Mouse (Mus musculus) forebrain, postnatal 0 days (tissue): ENCODE data around the gene BC030499. TPM values are rescaled to one million over a fixed set of nuclear protein-coding genes. Genes with fewer than 3 reads are reported as not detected.

Source experiments
- ATAC-seq: fragments of 200-750 bp; cut with Nextera tagmentation; 2 replicates; pipeline ENCODE4 v1.8.0; 2017; ENCODE audit warnings: mild to moderate bottlenecking, moderate library complexity
- DNase-seq: peaks from one replicate; pipeline ENCODE4 v3.0.0-alpha.2; 2015
- H3K27ac ChIP-seq: fragments of 300-500 bp; sonication (generic); 2 replicates; pipeline ENCODE4 v1.5.1; 2014; ENCODE audit warnings: low read depth, mild to moderate bottlenecking, antibody characterized with exemption, low read length, moderate library complexity, mixed read lengths
- H3K27me3 ChIP-seq: fragments of 300-500 bp; sonication (generic); 2 replicates; pipeline ENCODE4 v1.6.1; 2014; ENCODE audit warnings: mild to moderate bottlenecking, low read length, mixed read lengths; ENCODE audit not compliant: insufficient read depth
- H3K36me3 ChIP-seq: fragments of 300-500 bp; sonication (generic); 2 replicates; pipeline ENCODE4 v1.6.1; 2014; ENCODE audit warnings: mild to moderate bottlenecking, moderate library complexity; ENCODE audit not compliant: insufficient read depth
- H3K4me1 ChIP-seq: fragments of 300-500 bp; sonication (generic); 2 replicates; pipeline ENCODE4 v1.6.1; 2014; ENCODE audit warnings: antibody characterized with exemption; ENCODE audit not compliant: insufficient read depth
- H3K4me2 ChIP-seq: fragments of 300-500 bp; sonication (generic); 2 replicates; pipeline ENCODE4 v1.6.1; 2014; ENCODE audit warnings: low read depth, mild to moderate bottlenecking, moderate library complexity
- H3K4me3 ChIP-seq: fragments of 300-500 bp; sonication (generic); 2 replicates; pipeline ENCODE4 v1.5.1; 2014; ENCODE audit warnings: low read depth, low read length, mixed read lengths
- H3K9ac ChIP-seq: fragments of 300-500 bp; sonication (generic); 2 replicates; pipeline ENCODE4 v1.6.1; 2014; ENCODE audit warnings: mild to moderate bottlenecking
- H3K9me3 ChIP-seq: fragments of 300-500 bp; sonication (generic); 2 replicates; pipeline ENCODE4 v1.6.1; 2016; ENCODE audit warnings: low read length
- CTCF ChIP-seq: sonication (generic); IDR thresholded peaks from 2 replicates; pipeline ENCODE4 v1.5.1; 2016; ENCODE audit warnings: antibody characterized with exemption, control low read depth, low read depth
- WGBS: fragments of 180-500 bp; shearing (Covaris S2); extraction: QIAGEN DNeasy Blood & Tissue Kit; methylation state at CpG from one replicate; pipeline ENCODE4 v1.1.7; 2014; 5-methylcytosine and 5-hydroxymethylcytosine counted together
- polyA plus RNA-seq: library from polyadenylated mRNA; unstranded; fragments of >200 nt; fragmentation: Nextera tagmentation; extraction: Ambion mirVana; gene quantifications from 2 replicates; pipeline ENCODE4 v1.2.1, GENCODE M21; 2015
- total RNA-seq: library from RNA; depleted of rRNA; stranded (reverse); fragments of >200 nt; gene quantifications from 2 replicates; pipeline ENCODE4 v1.2.3, GENCODE M21; 2014; rRNA removed

The BC030499 gene
- total and polyA plus RNA-seq, 2 experiments from 2014 or later = 0.38 TPM; not detected in 1

DNA sequence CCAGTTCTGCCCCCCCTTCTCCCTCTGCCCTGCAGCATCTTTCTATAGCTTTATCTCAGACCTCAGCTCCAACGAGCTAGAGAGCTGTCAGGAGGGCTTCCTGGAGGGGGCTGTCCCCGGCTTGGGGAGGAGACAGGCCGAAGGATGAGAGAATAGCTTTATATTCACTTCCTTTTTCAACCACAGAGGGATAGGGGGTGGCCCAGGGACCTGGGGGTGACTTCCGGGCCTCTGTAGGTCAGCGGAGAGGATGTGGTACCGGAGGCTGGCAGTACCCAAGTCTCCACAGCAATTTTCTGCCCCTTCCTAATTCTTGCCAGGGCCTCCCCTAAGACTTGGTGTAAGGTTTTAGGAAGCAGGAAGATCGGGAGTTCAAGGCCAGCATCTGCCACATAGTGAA, 55.2 kb downstream of the BC030499 start:
- Histone ChIP-seq H3K4me3 (no peak overlapping the region), H3K9me3 (no peaks in the 10 kb centered on the region), H3K27ac (no peak overlapping the region), H3K36me3 (peaks cover 19% of the 10 kb centered on the region; the same call in 1 of the 2 replicates), H3K9ac (no peak overlapping the region), H3K4me1 (no peaks in the 10 kb centered on the region), H3K27me3 (no peaks in the 10 kb centered on the region), H3K4me2 (no peak overlapping the region)
- WGBS = 85% methylated on average over 7 of the region's 7 CpGs
- DNase-seq (no peak), ATAC-seq (no peak)
- TF ChIP-seq CTCF = no peak

Other genes starting within 250 kb of the BC030499 start
- gene Eral1, start 210.5 kb upstream of the BC030499 start, total RNA-seq = 27.4 and 30.3 TPM in 2 replicates
- 25.5 and 26.7 TPM in 2 replicates for gene Eral1, start 210.5 kb upstream of the BC030499 start, polyA plus RNA-seq
- gene Fam222b, start 196.2 kb upstream of the BC030499 start, total RNA-seq = 17.4 and 24.6 TPM in 2 replicates
- gene Fam222b, start 196.2 kb upstream of the BC030499 start, polyA plus RNA-seq = 21.9 and 24.0 TPM in 2 replicates
- 99.0 and 107 TPM in 2 replicates for gene Traf4, start 125.3 kb upstream of the BC030499 start, total RNA-seq
- 104 and 131 TPM in 2 replicates for gene Traf4, start 125.3 kb upstream of the BC030499 start, polyA plus RNA-seq
- 4.7 and 6.1 TPM in 2 replicates for gene Nek8, start 114.2 kb upstream of the BC030499 start, total RNA-seq
- gene Nek8, start 114.2 kb upstream of the BC030499 start, polyA plus RNA-seq = 5.5 and 5.7 TPM in 2 replicates
- gene Tlcd1, start 114.1 kb upstream of the BC030499 start, total RNA-seq = 15.3 and 22.0 TPM in 2 replicates
- gene Tlcd1, start 114.1 kb upstream of the BC030499 start, polyA plus RNA-seq = 13.9 and 19.0 TPM in 2 replicates
- 772 and 968 TPM in 2 replicates for gene Rpl23a, start 107.3 kb upstream of the BC030499 start, total RNA-seq
- gene Rpl23a, start 107.3 kb upstream of the BC030499 start, polyA plus RNA-seq = 938 and 1,223 TPM in 2 replicates
- gene Rab34, start 102.4 kb upstream of the BC030499 start, total RNA-seq = 76.9 and 83.5 TPM in 2 replicates
- 50.8 and 55.5 TPM in 2 replicates for gene Rab34, start 102.4 kb upstream of the BC030499 start, polyA plus RNA-seq
- 0.81 and 2.4 TPM in 2 replicates for gene Proca1, start 97.4 kb upstream of the BC030499 start, total RNA-seq
- 2.5 and 3.3 TPM in 2 replicates for gene Proca1, start 97.4 kb upstream of the BC030499 start, polyA plus RNA-seq
- 76.2 and 76.4 TPM in 2 replicates for gene Sdf2, start 45.1 kb upstream of the BC030499 start, total RNA-seq
- gene Sdf2, start 45.1 kb upstream of the BC030499 start, polyA plus RNA-seq = 92.1 and 92.8 TPM in 2 replicates
- gene Supt6, start 44.9 kb upstream of the BC030499 start, total RNA-seq = 31.8 and 44.1 TPM in 2 replicates
- gene Supt6, start 44.9 kb upstream of the BC030499 start, polyA plus RNA-seq = 15.9 and 21.6 TPM in 2 replicates
- 58.6 and 70.2 TPM in 2 replicates for gene 2610507B11Rik, start 29.1 kb upstream of the BC030499 start, total RNA-seq
- gene 2610507B11Rik, start 29.1 kb upstream of the BC030499 start, polyA plus RNA-seq = 34.6 and 49.4 TPM in 2 replicates
- gene Spag5, start 10.7 kb downstream of the BC030499 start, total RNA-seq = 5.7 and 6.5 TPM in 2 replicates
- gene Spag5, start 10.7 kb downstream of the BC030499 start, polyA plus RNA-seq = 3.5 and 4.8 TPM in 2 replicates
- 187 and 207 TPM in 2 replicates for gene Aldoc, start 32.1 kb downstream of the BC030499 start, total RNA-seq
- 182 and 219 TPM in 2 replicates for gene Aldoc, start 32.1 kb downstream of the BC030499 start, polyA plus RNA-seq
- 33.0 and 43.1 TPM in 2 replicates for gene Pigs, start 37.6 kb downstream of the BC030499 start, total RNA-seq
- gene Pigs, start 37.6 kb downstream of the BC030499 start, polyA plus RNA-seq = 63.7 and 76.8 TPM in 2 replicates
- 86.5 and 99.7 TPM in 2 replicates for gene Unc119, start 52.6 kb downstream of the BC030499 start, total RNA-seq
- 72.2 and 72.5 TPM in 2 replicates for gene Unc119, start 52.6 kb downstream of the BC030499 start, polyA plus RNA-seq
- gene Foxn1, start 95.7 kb downstream of the BC030499 start, total RNA-seq = not detected in 2 replicates
- gene Foxn1, start 95.7 kb downstream of the BC030499 start, polyA plus RNA-seq = not detected in 2 replicates
- gene Slc13a2, start 131.4 kb downstream of the BC030499 start, total RNA-seq = not detected in 2 replicates
- not detected in 2 replicates for gene Slc13a2, start 131.4 kb downstream of the BC030499 start, polyA plus RNA-seq
- 10.8 and 11.2 TPM in 2 replicates for gene Slc46a1, start 174.9 kb downstream of the BC030499 start, total RNA-seq
- gene Slc46a1, start 174.9 kb downstream of the BC030499 start, polyA plus RNA-seq = 16.5 and 18.8 TPM in 2 replicates
- gene Sarm1, start 206.9 kb downstream of the BC030499 start, total RNA-seq = 47.5 and 48.3 TPM in 2 replicates
- gene Sarm1, start 206.9 kb downstream of the BC030499 start, polyA plus RNA-seq = 32.7 and 34.7 TPM in 2 replicates
- gene Vtn, start 208.2 kb downstream of the BC030499 start, total RNA-seq = 82.8 and 94.4 TPM in 2 replicates
- 111 and 129 TPM in 2 replicates for gene Vtn, start 208.2 kb downstream of the BC030499 start, polyA plus RNA-seq
- gene Sebox, start 212.6 kb downstream of the BC030499 start, total RNA-seq = 0.14 and 0.15 TPM in 2 replicates
- gene Sebox, start 212.6 kb downstream of the BC030499 start, polyA plus RNA-seq = 0.35 TPM in 1 of 2 replicates, not detected in the other
- 64.8 and 73.2 TPM in 2 replicates for gene Tmem199, start 221.3 kb downstream of the BC030499 start, total RNA-seq
- 84.2 and 86.0 TPM in 2 replicates for gene Tmem199, start 221.3 kb downstream of the BC030499 start, polyA plus RNA-seq
- gene Poldip2, start 221.4 kb downstream of the BC030499 start, total RNA-seq = 139 and 157 TPM in 2 replicates
- 165 and 175 TPM in 2 replicates for gene Poldip2, start 221.4 kb downstream of the BC030499 start, polyA plus RNA-seq
- gene Tnfaip1, start 245.5 kb downstream of the BC030499 start, total RNA-seq = 38.9 and 42.7 TPM in 2 replicates
- 54.6 and 66.3 TPM in 2 replicates for gene Tnfaip1, start 245.5 kb downstream of the BC030499 start, polyA plus RNA-seq
- 106 and 119 TPM in 2 replicates for gene Ift20, start 245.5 kb downstream of the BC030499 start, total RNA-seq
- 124 and 140 TPM in 2 replicates for gene Ift20, start 245.5 kb downstream of the BC030499 start, polyA plus RNA-seq